Mouse (Mus musculus): ENCODE measurements around the gene Bbx. TPM values are rescaled to one million over a fixed set of nuclear protein-coding genes. Genes with fewer than 3 reads are reported as not detected.

The Bbx gene
- total RNA-seq (2022): 10 to 100 TPM in 1 of 4 experiments, 1 to 10 TPM in 3; 8.5 to 11.6 (median 9.0) TPM

- DNase-seq (ENCODE audit: low spot score in 2 of 2): peak; percentile 98 to 99
Measured at GRCm38 (mm10) chr16:50432062-50432878, at the start of gene Bbx. Bbx (minus strand) TSS chr16:50432390.

GRCm38 (mm10) chr16:50481892-50482291 is 49.7 kb upstream of the Bbx start:
- DNase-seq (ENCODE audit: low spot score in 2 of 2): no peak

GRCm38 (mm10) chr16:50481341-50481740 is 49.2 kb upstream of the Bbx start:
- no peak for DNase-seq (ENCODE audit: low spot score in 2 of 2)

DNA sequence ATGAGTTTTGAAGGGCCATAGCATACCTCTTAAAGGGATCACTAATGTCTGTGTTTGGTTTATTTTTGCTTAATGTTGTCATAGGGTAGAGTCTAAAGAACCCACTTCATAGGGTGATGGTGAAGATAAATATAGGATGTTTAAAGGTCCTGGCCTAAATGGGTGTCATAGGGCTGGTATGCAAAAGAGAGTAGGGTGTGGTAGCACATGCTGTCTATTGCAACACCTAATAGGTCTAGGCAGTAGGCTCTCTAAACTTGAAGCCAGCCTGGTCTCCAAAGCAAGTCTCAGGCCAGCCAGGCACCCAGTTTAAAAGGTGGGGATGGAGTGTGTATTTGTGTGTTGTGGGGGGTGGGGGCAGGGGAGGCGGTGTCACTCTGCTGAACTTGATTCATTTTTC is 46.5 kb upstream of the Bbx start:
- DNase-seq (ENCODE audit: low spot score in 2 of 2): no peak

- DNase-seq (ENCODE audit: low spot score in 2 of 2): no peak
Measured at GRCm38 (mm10) chr16:50477628-50478027, 45.4 kb upstream of the Bbx start.

DNA sequence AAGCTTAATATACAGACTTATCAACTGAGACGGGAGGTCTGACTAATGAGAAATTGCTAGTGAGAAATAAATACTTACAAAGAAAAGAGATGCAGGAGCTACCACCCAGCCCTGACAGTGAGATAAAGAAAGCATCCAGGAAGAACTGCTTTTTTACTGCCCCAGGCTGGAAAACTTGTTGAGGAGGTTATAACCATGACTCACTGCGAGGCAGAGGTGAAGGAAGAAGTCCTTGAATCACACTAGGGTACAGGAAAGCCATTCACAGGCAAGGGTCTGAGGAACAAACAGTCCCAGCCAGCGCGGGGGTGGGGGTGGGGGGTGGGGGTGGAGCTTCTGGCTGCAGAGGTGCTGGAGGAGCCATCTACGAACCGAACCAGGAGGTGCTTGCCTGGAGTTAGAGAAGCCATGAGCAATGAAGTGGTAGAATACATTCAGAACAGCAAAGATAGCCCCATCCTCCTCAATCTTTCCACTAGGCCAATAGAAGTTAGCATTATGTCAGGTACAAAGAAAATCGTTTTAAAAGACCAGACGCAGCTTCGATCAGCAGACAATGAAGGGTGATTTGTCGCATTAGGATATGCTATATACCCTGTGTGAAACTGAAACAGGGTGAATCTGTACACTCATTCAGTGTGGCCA is 30.2 kb upstream of the Bbx start:
- no peak for DNase-seq (ENCODE audit: low spot score in 2 of 2)

- no peak for DNase-seq (ENCODE audit: low spot score in 2 of 2)
Measured at GRCm38 (mm10) chr16:50459146-50459545, 27.0 kb upstream of the Bbx start.

DNA sequence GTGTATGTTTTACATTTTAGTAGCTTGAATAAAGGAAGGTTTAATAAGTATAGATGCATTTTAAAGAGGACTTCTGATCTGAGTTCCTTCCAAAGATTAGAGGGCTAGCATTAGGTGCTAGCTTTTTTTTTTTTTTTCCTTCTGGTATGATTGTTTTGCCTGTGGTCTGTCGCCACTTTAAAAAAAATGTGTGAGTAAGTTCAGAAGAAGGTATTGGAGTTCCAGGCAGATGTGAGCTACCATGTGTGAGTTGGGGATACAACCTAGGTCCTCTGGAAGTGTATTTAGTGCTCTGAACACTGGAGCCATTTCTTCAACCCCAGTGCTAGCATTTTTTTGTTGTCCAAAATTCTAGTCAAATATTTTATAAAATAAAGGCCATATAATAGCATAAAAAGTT is 23.9 kb upstream of the Bbx start:
- DNase-seq (ENCODE audit: low spot score in 2 of 2): no peak

DNA sequence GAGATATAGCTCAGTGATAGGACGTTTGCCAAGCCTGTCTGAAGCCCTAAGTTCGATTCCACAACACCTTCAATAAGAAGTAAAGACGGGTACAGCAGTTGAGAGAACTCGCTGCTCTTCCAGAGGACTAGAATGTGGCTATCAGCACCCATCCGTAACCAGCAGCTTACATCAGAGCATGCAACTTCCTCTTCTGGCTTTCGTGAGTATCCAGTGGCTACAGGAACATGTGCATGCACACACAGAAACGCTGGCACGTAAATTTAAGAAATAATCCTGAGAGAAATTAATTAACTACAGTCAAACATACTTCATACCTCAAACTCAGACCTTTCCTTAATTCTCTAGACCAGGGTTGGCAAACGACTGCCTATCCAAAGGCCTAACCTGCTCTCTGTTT is 16.9 kb upstream of the Bbx start:
- no peak for DNase-seq (ENCODE audit: low spot score in 2 of 2)

- DNase-seq (ENCODE audit: low spot score in 2 of 2): no peak
Measured at GRCm38 (mm10) chr16:50445014-50445413, 12.8 kb upstream of the Bbx start.

DNA sequence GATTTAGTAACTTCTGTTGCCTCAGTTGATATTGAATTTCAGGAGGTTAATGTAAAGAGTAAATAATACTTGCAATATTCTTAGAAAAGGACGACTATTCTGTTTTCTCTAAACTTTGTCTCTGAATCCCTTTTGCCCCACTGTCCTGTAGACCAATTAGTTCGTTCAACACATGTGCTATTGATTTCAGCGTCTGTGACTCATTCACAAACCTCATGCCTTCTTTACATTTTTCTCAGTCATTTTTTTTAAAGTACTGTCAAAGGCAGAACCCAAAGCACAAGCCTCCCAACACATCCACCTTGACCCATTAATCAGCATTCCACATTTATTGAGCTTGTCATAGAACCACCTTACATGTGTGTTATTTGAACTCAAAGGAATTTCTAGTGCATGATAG is 6.6 kb upstream of the Bbx start:
- DNase-seq (ENCODE audit: low spot score in 2 of 2): no peak

- DNase-seq (ENCODE audit: low spot score in 2 of 2): no peak
Measured at GRCm38 (mm10) chr16:50437788-50438187, 5.6 kb upstream of the Bbx start.

GRCm38 (mm10) chr16:50437331-50437730 is 5.1 kb upstream of the Bbx start:
- no peak for DNase-seq (ENCODE audit: low spot score in 2 of 2)

DNA sequence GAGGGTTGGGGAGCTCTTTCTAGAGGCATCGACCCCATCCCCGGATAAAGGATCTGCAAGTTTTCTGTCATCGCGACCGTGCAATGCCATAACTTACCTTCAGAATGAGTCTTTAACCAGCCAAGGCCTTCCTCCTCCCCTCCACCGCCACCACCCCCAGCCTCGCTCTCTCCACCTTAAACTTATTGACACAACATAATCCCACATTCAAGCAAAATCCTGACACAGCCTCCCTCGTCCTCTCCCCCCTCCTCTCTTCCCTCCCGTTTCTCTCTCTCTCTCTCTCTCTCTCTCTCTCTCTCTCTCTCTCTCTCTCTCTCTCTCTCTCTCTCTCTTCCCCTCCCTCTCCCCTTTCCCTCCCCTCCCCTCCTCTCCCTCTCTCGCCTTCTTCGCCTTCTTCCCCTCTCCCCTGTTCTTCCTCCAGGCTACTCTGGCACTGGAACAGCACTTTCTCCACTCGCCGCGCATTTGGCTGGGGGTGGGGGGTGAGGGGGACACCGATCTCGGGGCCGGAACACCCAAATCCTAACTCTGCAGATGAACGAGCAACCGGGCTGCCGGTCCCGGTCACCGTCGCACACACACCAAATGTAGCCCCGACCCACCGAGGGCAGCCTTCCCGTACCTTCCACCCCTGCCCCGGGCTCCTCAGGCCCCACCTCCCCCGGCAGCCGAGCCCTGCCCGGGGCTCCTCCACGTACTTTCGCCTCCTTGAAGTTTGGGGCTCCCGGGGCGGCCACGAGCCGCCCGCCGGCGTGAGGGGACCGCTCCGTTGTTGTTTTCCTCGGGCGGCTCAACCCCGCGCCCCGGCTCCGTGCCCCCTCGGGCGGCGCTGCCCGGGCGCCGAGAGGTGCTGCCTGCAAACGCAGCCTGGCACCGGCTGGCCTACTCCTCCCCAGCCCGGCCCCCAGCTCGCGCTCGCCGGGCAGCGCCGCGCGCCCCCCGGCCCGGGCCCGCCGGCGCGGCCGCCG is 894 bp downstream of the Bbx start:
- DNase-seq (ENCODE audit: low spot score in 2 of 2): peak in 1 of 2 experiments; percentile 17

DNA sequence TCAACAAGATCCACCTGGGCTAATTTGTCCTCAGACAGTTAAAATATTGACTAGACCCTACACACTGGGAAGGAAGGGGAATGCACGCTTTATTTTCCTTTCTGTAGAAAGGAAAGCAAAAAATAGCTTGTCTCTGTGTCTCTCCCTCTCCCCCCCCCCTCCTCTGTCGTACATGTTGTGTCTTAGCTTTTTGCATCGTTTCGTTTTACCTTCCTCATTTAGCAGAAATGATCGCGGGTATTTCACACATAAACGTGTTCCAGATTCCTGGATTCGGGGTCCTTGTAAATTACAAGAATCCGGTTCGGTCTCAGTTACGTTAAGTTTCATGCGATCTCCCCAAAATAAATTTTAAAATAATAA is 1.7 kb downstream of the Bbx start:
- DNase-seq (ENCODE audit: low spot score in 2 of 2): no peak

GRCm38 (mm10) chr16:50429692-50430514 is 2.3 kb downstream of the Bbx start:
- no peak for DNase-seq (ENCODE audit: low spot score in 2 of 2)

DNA sequence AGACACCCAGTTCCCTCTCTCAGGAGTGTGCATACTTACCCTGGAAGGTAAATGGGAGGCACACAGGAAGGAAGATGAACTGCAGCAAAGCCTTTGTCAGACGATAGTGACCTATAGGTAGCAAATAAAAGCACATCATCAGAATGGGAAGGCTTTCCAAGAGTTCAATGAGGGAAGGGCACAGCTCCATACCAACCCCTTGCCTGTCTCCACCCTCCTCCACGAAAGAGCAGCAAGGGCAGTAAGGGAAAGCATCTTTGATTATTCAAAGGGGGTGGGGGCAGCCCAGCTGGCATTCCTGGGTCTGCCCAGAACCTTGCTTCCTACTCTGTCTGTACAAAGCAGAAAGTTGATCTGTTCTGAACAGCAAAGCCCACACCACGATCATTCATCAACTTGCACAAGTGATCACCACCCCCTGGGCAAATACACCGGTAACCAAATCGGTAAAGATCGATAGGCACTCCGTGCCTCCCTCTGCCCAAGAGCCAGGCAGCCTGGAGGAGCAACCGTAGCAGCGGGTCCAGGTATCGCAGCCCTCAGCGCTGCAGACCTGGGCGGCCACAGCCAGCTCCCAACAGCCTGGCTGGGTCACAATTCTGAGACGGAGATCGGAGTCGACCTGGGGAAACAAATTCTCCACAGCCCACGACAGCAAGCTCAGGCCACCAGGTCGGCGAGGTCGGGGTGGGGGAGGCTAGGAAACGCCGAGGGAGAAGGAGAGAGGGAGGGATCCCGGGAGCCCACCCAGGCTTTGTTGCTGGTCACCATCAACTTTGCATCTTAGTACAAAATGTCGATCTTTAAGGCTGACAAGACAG is 3.1 kb downstream of the Bbx start:
- no peak for DNase-seq (ENCODE audit: low spot score in 2 of 2)

GRCm38 (mm10) chr16:50420130-50420529 is 12.1 kb downstream of the Bbx start:
- DNase-seq (ENCODE audit: low spot score in 2 of 2): no peak

- no peak for DNase-seq (ENCODE audit: low spot score in 2 of 2)
Measured at GRCm38 (mm10) chr16:50415406-50415805, 16.8 kb downstream of the Bbx start.

DNA sequence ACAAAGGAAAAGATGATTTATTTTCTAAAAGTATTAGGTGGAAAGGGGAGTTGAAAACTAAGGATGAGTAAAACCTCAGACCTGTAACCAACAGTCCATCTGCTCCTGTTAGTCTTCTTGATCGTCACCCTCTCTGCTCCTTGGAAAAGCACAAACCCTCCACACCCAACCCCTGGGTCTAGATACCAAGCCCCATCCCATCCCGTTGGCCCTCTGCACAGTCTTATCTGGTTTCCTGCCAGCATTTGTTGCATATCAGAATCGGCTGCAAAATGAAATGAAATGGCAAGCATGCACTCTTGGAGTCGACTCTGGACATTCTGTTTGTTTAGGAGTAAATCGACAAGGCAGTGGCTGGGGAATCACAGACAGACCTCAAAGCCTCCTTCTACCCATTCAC is 29.3 kb downstream of the Bbx start:
- DNase-seq (ENCODE audit: low spot score in 2 of 2): no peak
